Mouse (Mus musculus): ENCODE measurements around the gene Hdac5. TPM values are rescaled to one million over a fixed set of nuclear protein-coding genes. Genes with fewer than 3 reads are reported as not detected.

Gene Hdac5
- polyA plus RNA-seq, 1 experiment from 2014 or later: 40.7 TPM

DNA sequence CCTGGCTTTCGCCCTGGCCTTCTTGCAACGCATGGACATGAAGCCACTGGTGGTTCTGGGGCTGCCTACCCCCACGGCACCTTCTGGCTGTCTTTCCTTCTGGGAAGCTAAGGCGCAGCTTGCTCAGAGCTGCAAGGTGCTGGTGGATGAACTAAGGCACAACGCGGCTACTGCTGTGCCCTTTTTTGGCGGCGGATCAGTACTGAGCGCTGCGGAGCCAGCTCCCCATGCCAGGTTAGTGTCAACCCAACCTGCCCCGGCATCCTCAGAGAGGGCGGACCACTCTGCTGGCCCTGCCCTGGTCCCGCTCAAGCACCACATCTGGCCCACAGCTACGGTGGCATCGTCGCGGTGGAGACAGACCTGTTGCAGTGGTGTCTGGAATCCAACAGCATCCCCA, 83.4 kb downstream of the Hdac5 start:
- no peaks in the 10 kb centered on the region; the same call in 1 of the 2 replicates for H3K4me1 ChIP-seq (replicated peaks; ENCODE audit: control insufficient read depth, insufficient read depth, low read length)
- H3K9ac ChIP-seq: no peak overlapping the region
- H3K27me3 ChIP-seq (ENCODE audit: control insufficient read depth, insufficient read depth, low read length): peaks cover 73% of the 10 kb centered on the region
- H3K4me3 ChIP-seq (replicated peaks; ENCODE audit: low read length): no peak overlapping the region
- 7% methylated on average over 17 of the region's 17 CpGs for WGBS
- no peak overlapping the region for H3K4me2 ChIP-seq (replicated peaks)
- DNase-seq (ENCODE audit: low spot score): no peak
- no peak overlapping the region for H3K27ac ChIP-seq
- H3K36me3 ChIP-seq (replicated peaks; ENCODE audit: control insufficient read depth, insufficient read depth): no peaks in the 10 kb centered on the region
- H3K9me3 ChIP-seq (ENCODE audit: control insufficient read depth, low read length): no peaks in the 10 kb centered on the region
- no peak for ATAC-seq (ENCODE audit: low FRiP score)

DNA sequence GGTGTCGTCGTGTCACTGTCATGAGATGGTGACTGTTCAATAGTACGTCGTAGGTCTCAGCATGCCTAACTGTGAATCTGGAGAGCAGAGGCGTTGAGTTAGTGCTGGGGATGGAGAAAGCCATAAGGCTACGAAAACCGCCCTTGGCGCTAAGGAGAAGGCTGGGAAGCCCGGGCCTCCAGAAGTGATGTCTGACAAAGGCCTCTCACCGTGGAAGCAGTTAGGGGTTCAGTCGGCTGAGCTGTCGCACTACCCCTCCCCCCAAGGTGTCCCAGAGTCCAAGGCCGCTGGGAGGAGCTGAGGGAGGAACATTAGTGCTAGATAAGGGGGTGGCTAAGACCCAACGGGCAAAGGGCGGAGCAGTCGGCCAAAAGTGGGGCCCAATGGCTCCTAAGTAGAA, 84.0 kb downstream of the Hdac5 start:
- Histone ChIP-seq H3K9ac (no peak overlapping the region), H3K4me2 (replicated peaks) (no peak overlapping the region), H3K36me3 (replicated peaks; ENCODE audit: control insufficient read depth, insufficient read depth) (no peaks in the 10 kb centered on the region), H3K9me3 (ENCODE audit: control insufficient read depth, low read length) (no peaks in the 10 kb centered on the region), H3K4me3 (replicated peaks; ENCODE audit: low read length) (0 out of 2 replicates have a peak overlapping the region, but pooled peaks have one; percentile 15), H3K27ac (no peak overlapping the region), H3K27me3 (ENCODE audit: control insufficient read depth, insufficient read depth, low read length) (peaks cover 73% of the 10 kb centered on the region), H3K4me1 (replicated peaks; ENCODE audit: control insufficient read depth, insufficient read depth, low read length) (no peaks in the 10 kb centered on the region; the same call in 1 of the 2 replicates)
- 5% methylated on average over 16 of the region's 16 CpGs for WGBS
- DNase-seq (ENCODE audit: low spot score) (no peak), ATAC-seq (ENCODE audit: low FRiP score) (no peak)

DNA sequence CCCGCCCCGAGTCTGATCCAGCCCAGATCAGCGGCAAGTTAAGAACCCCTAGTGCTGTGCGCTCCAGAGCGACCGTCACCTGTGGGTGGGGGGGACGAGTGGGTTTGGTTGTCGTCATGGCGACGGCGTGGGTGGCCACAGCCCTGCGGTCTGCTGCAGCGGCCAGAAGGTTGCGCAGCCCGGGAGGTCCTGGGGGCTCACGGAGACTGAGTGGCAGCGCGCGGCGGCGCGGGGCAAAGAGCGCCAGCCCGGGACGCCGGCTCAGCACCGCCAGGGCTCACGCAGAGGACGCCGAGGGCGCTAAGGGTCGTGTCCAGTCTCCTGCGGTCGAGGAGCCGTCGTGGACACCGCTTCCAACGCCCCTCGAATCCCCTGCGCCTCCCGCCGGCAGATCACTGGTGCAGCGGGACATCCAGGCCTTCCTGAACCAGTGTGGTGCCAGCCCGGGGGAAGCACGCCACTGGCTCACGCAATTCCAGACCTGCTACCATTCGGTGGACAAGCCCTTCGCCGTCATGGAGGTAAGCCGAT, 84.4 kb downstream of the Hdac5 start, which contains the start of gene Nags:
Nags (plus strand) TSS at position 43 of the 531 bp plus-strand sequence.
- Histone ChIP-seq H3K4me1 (replicated peaks; ENCODE audit: control insufficient read depth, insufficient read depth, low read length) (no peaks in the 10 kb centered on the region; the same call in 1 of the 2 replicates), H3K36me3 (replicated peaks; ENCODE audit: control insufficient read depth, insufficient read depth) (no peaks in the 10 kb centered on the region), H3K4me3 (replicated peaks; ENCODE audit: low read length) (peak within 1 kb of the TSS; percentile 15), H3K27ac (no peak within 1 kb of the TSS), H3K9ac (no peak within 1 kb of the TSS), H3K27me3 (ENCODE audit: control insufficient read depth, insufficient read depth, low read length) (peaks cover 73% of the 10 kb centered on the region), H3K9me3 (ENCODE audit: control insufficient read depth, low read length) (no peaks in the 10 kb centered on the region), H3K4me2 (replicated peaks) (peak within 1 kb of the TSS; percentile 32)
- no peak for ATAC-seq (ENCODE audit: low FRiP score)
- no peak for DNase-seq (ENCODE audit: low spot score)
- 2% methylated on average over 42 of the region's 50 CpGs for WGBS

- no peak overlapping the region for H3K9ac ChIP-seq
- peak overlapping the region; percentile 32 for H3K4me2 ChIP-seq (replicated peaks)
- peaks cover 73% of the 10 kb centered on the region for H3K27me3 ChIP-seq (ENCODE audit: control insufficient read depth, insufficient read depth, low read length)
- peak overlapping the region; percentile 15 for H3K4me3 ChIP-seq (replicated peaks; ENCODE audit: low read length)
- no peaks in the 10 kb centered on the region for H3K36me3 ChIP-seq (replicated peaks; ENCODE audit: control insufficient read depth, insufficient read depth)
- no peaks in the 10 kb centered on the region; the same call in 1 of the 2 replicates for H3K4me1 ChIP-seq (replicated peaks; ENCODE audit: control insufficient read depth, insufficient read depth, low read length)
- DNase-seq (ENCODE audit: low spot score) (no peak), ATAC-seq (ENCODE audit: low FRiP score) (no peak)
- H3K27ac ChIP-seq: no peak overlapping the region
- no peaks in the 10 kb centered on the region for H3K9me3 ChIP-seq (ENCODE audit: control insufficient read depth, low read length)
- WGBS: 21% methylated on average over 13 of the region's 13 CpGs
These were observed 85.0 kb downstream of the Hdac5 start for GRCm38 (mm10) chr11:102144957-102145470.

Small RNAs within 50 kb of the gene (microRNA-seq; reads per million reads assigned to microRNA genes)
- 0.97 reads per million for gene Mir8101

Other genes with a start within 250 kb of the Hdac5 start
- gene Cfap97d1, start 245.9 kb downstream of the Hdac5 start, polyA plus RNA-seq (2014; fragmentation: Nextera tagmentation; extraction: Ambion mirVana): not detected in 2 replicates
- 24.0 and 24.7 TPM in 2 replicates for gene Dusp3, start 243.2 kb downstream of the Hdac5 start, polyA plus RNA-seq (2014; fragmentation: Nextera tagmentation; extraction: Ambion mirVana)
- 53.5 and 57.2 TPM in 2 replicates for gene Mpp3, start 201.7 kb downstream of the Hdac5 start, polyA plus RNA-seq (2014; fragmentation: Nextera tagmentation; extraction: Ambion mirVana)
- 0.27 TPM in 1 of 2 replicates, not detected in the other for gene Cd300lg, start 188.7 kb downstream of the Hdac5 start, polyA plus RNA-seq (2014; fragmentation: Nextera tagmentation; extraction: Ambion mirVana)
- 24.3 and 24.6 TPM in 2 replicates for gene Mpp2, start 141.7 kb downstream of the Hdac5 start, polyA plus RNA-seq (2014; fragmentation: Nextera tagmentation; extraction: Ambion mirVana)
- not detected in 2 replicates for gene Ppy, start 128.8 kb downstream of the Hdac5 start, polyA plus RNA-seq (2014; fragmentation: Nextera tagmentation; extraction: Ambion mirVana)
- gene Pyy, start 122.3 kb downstream of the Hdac5 start, polyA plus RNA-seq (2014; fragmentation: Nextera tagmentation; extraction: Ambion mirVana): 4.3 and 4.4 TPM in 2 replicates
- 0.09 TPM in 1 of 2 replicates, not detected in the other for gene Nags, start 84.7 kb downstream of the Hdac5 start, polyA plus RNA-seq (2014; fragmentation: Nextera tagmentation; extraction: Ambion mirVana)
- gene Tmem101, start 73.8 kb downstream of the Hdac5 start, polyA plus RNA-seq (2014; fragmentation: Nextera tagmentation; extraction: Ambion mirVana): 32.7 and 35.0 TPM in 2 replicates
- 78.6 and 81.9 TPM in 2 replicates for gene Lsm12, start 44.9 kb downstream of the Hdac5 start, polyA plus RNA-seq (2014; fragmentation: Nextera tagmentation; extraction: Ambion mirVana)
- 39.9 and 42.3 TPM in 2 replicates for gene G6pc3, start 40.5 kb downstream of the Hdac5 start, polyA plus RNA-seq (2014; fragmentation: Nextera tagmentation; extraction: Ambion mirVana)
- gene BC030867, start 18.7 kb upstream of the Hdac5 start, polyA plus RNA-seq (2014; fragmentation: Nextera tagmentation; extraction: Ambion mirVana): 1.8 and 2.9 TPM in 2 replicates
- gene Asb16, start 38.6 kb upstream of the Hdac5 start, polyA plus RNA-seq (2014; fragmentation: Nextera tagmentation; extraction: Ambion mirVana): 0.07 and 0.18 TPM in 2 replicates
- gene Tmub2, start 54.8 kb upstream of the Hdac5 start, polyA plus RNA-seq (2014; fragmentation: Nextera tagmentation; extraction: Ambion mirVana): 74.3 and 77.8 TPM in 2 replicates
- gene Atxn7l3, start 66.5 kb upstream of the Hdac5 start, polyA plus RNA-seq (2014; fragmentation: Nextera tagmentation; extraction: Ambion mirVana): 37.3 and 37.5 TPM in 2 replicates
- gene Ubtf, start 89.6 kb upstream of the Hdac5 start, polyA plus RNA-seq (2014; fragmentation: Nextera tagmentation; extraction: Ambion mirVana): 70.0 and 76.0 TPM in 2 replicates
- gene Slc4a1, start 136.0 kb upstream of the Hdac5 start, polyA plus RNA-seq (2014; fragmentation: Nextera tagmentation; extraction: Ambion mirVana): 1.6 and 3.3 TPM in 2 replicates
- 106 TPM in 2 replicates for gene Rundc3a, start 163.2 kb upstream of the Hdac5 start, polyA plus RNA-seq (2014; fragmentation: Nextera tagmentation; extraction: Ambion mirVana)
- gene Slc25a39, start 177.8 kb upstream of the Hdac5 start, polyA plus RNA-seq (2014; fragmentation: Nextera tagmentation; extraction: Ambion mirVana): 154 and 157 TPM in 2 replicates
- gene Grn, start 200.1 kb upstream of the Hdac5 start, polyA plus RNA-seq (2014; fragmentation: Nextera tagmentation; extraction: Ambion mirVana): 52.4 and 63.6 TPM in 2 replicates
- gene Fam171a2, start 217.5 kb upstream of the Hdac5 start, polyA plus RNA-seq (2014; fragmentation: Nextera tagmentation; extraction: Ambion mirVana): 30.9 and 40.4 TPM in 2 replicates
- 5.0 and 8.4 TPM in 2 replicates for gene Itga2b, start 240.0 kb upstream of the Hdac5 start, polyA plus RNA-seq (2014; fragmentation: Nextera tagmentation; extraction: Ambion mirVana)